Mouse (Mus musculus): ENCODE data around the gene Hebp1.

- TF ChIP-seq POLR2A (IDR thresholded peaks at IDR 0.05; ENCODE audit: control insufficient read depth, extremely low read depth, insufficient read depth, low read length, poor library complexity) (no peak), CTCF (IDR thresholded peaks at IDR 0.05; ENCODE audit: borderline replicate concordance, control insufficient read depth, extremely low read depth, insufficient read depth, low read length, poor library complexity) (peak; percentile 63; the same call in 1 of the 2 replicates)
Measured at GRCm38 (mm10) chr6:135087721-135088451, 109.9 kb downstream of the Hebp1 start.
